Mouse (Mus musculus) midbrain, embryonic 15.5 days (tissue): ENCODE data around the gene Ercc1. TPM values are rescaled to one million over a fixed set of nuclear protein-coding genes. Genes with fewer than 3 reads are reported as not detected.

Source experiments
- ATAC-seq: fragments of 200-750 bp; cut with Nextera tagmentation; replicated peaks from 2 replicates; pipeline ENCODE4 v1.8.0; 2017; ENCODE audit warnings: moderate TSS enrichment
- H3K27ac ChIP-seq: fragments of 300-500 bp; sonication (generic); 2 replicates; pipeline ENCODE4 v1.5.1; 2015; ENCODE audit warnings: mild to moderate bottlenecking, inconsistent platforms
- H3K27me3 ChIP-seq: fragments of 300-500 bp; sonication (generic); replicated peaks from 2 replicates; pipeline ENCODE4 v1.6.1; 2015; ENCODE audit warnings: inconsistent platforms
- H3K36me3 ChIP-seq: fragments of 300-500 bp; sonication (generic); replicated peaks from 2 replicates; pipeline ENCODE4 v1.6.1; 2015; ENCODE audit warnings: inconsistent platforms
- H3K4me1 ChIP-seq: fragments of 300-500 bp; sonication (generic); 2 replicates; pipeline ENCODE4 v1.6.1; 2015; ENCODE audit warnings: inconsistent platforms
- H3K4me2 ChIP-seq: fragments of 300-500 bp; sonication (generic); 2 replicates; pipeline ENCODE4 v1.6.1; 2015; ENCODE audit warnings: inconsistent platforms, mild to moderate bottlenecking, moderate library complexity
- H3K4me3 ChIP-seq: fragments of 300-500 bp; sonication (generic); 2 replicates; pipeline ENCODE4 v1.5.1; 2015; ENCODE audit warnings: mild to moderate bottlenecking, inconsistent platforms
- H3K9ac ChIP-seq: fragments of 300-500 bp; sonication (generic); 2 replicates; pipeline ENCODE4 v1.6.1; 2015; ENCODE audit warnings: mild to moderate bottlenecking, inconsistent platforms
- H3K9me3 ChIP-seq: fragments of 300-500 bp; sonication (generic); 2 replicates; pipeline ENCODE4 v1.6.1; 2016; ENCODE audit warnings: inconsistent platforms
- WGBS: fragments of 180-500 bp; shearing (Covaris S2); methylation state at CpG from one replicate; pipeline ENCODE4 v1.1.7; 2015; ENCODE audit warnings: mixed read lengths; 5-methylcytosine and 5-hydroxymethylcytosine counted together
- polyA plus RNA-seq: library from polyadenylated mRNA; unstranded; fragments of >200 nt; fragmentation: Nextera tagmentation; extraction: Ambion mirVana; gene quantifications from 2 replicates; pipeline ENCODE4 v1.2.1, GENCODE M21; 2015

Gene Ercc1
- polyA plus RNA-seq, 1 experiment from 2014 or later: 83.3 TPM

GRCm38 (mm10) chr7:19314033-19314432 is 30.5 kb upstream of the Ercc1 start:
- Histone ChIP-seq H3K9ac (no peak overlapping the region), H3K9me3 (no peaks in the 10 kb centered on the region), H3K27me3 (peaks cover 21% of the 10 kb centered on the region), H3K4me3 (no peak overlapping the region), H3K4me2 (no peak overlapping the region), H3K36me3 (no peaks in the 10 kb centered on the region), H3K4me1 (peaks cover 14% of the 10 kb centered on the region), H3K27ac (no peak overlapping the region)
- ATAC-seq: no peak
- WGBS: 52% methylated on average over 5 of the region's 5 CpGs

- ATAC-seq: no peak
- no peaks in the 10 kb centered on the region for H3K9me3 ChIP-seq
- peaks cover 13% of the 10 kb centered on the region for H3K4me1 ChIP-seq
- H3K9ac ChIP-seq: no peak overlapping the region
- H3K36me3 ChIP-seq: no peaks in the 10 kb centered on the region
- H3K27ac ChIP-seq: no peak overlapping the region
- H3K4me3 ChIP-seq: no peak overlapping the region
- no peak overlapping the region for H3K4me2 ChIP-seq
- WGBS: 42% methylated on average over 14 of the region's 14 CpGs
- H3K27me3 ChIP-seq: peaks cover 15% of the 10 kb centered on the region
Observed at GRCm38 (mm10) chr7:19316451-19317161, 28.0 kb upstream of the Ercc1 start.

GRCm38 (mm10) chr7:19318201-19318600 is 26.4 kb upstream of the Ercc1 start:
- Histone ChIP-seq H3K36me3 (no peaks in the 10 kb centered on the region), H3K9me3 (no peaks in the 10 kb centered on the region), H3K27ac (no peak overlapping the region), H3K4me3 (no peak overlapping the region), H3K4me2 (no peak overlapping the region), H3K27me3 (peaks cover 5% of the 10 kb centered on the region; the same call in 1 of the 2 replicates), H3K4me1 (peaks cover 13% of the 10 kb centered on the region), H3K9ac (no peak overlapping the region)
- ATAC-seq: no peak
- WGBS: 80% methylated on average over 2 of the region's 2 CpGs

GRCm38 (mm10) chr7:19318676-19319075 is 25.9 kb upstream of the Ercc1 start:
- WGBS: 83% methylated on average over 7 of the region's 7 CpGs
- no peak for ATAC-seq

GRCm38 (mm10) chr7:19319458-19319857 is 25.1 kb upstream of the Ercc1 start:
- peak; percentile 85 for ATAC-seq
- Histone ChIP-seq H3K4me3 (peak overlapping the region; percentile 50), H3K9me3 (no peaks in the 10 kb centered on the region), H3K27me3 (peaks cover under 1% of the 10 kb centered on the region; the same call in 1 of the 2 replicates), H3K4me2 (peak overlapping the region; percentile 81), H3K9ac (peak overlapping the region; percentile 37), H3K27ac (peak overlapping the region; percentile 64), H3K36me3 (no peaks in the 10 kb centered on the region), H3K4me1 (peaks cover 13% of the 10 kb centered on the region)
- 14% methylated on average over 9 of the region's 9 CpGs for WGBS

More at GRCm38 (mm10) chr7:19318676-19319075, 25.9 kb upstream of the Ercc1 start:
- peaks cover 13% of the 10 kb centered on the region for H3K4me1 ChIP-seq
- no peak overlapping the region for H3K9ac ChIP-seq
- H3K36me3 ChIP-seq: no peaks in the 10 kb centered on the region
- no peak overlapping the region for H3K27ac ChIP-seq
- H3K4me3 ChIP-seq: no peak overlapping the region
- no peak overlapping the region for H3K4me2 ChIP-seq
- no peaks in the 10 kb centered on the region for H3K9me3 ChIP-seq
- peaks cover 3% of the 10 kb centered on the region; the same call in 1 of the 2 replicates for H3K27me3 ChIP-seq

DNA sequence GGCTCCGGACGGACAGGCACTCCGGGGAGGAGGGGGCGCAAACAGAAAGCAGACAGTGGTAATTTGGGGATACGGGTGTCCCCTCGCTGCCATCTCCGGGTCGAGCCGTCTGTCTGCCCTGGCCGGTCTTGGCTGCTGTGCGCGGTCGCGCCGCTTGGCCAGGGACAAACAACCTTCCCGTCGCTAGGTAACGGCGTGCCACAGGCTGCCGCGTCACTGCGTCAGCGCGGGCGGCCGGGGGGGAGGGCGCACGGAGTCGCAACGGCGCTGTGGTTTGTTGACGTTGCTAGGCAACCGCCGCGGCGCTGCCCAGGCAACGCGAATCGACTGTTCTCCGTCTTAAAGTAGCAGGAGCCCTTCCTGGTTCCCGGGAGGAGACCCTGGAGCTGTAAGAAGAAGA is 24.7 kb upstream of the Ercc1 start:
- Histone ChIP-seq H3K9me3 (no peaks in the 10 kb centered on the region), H3K4me1 (peaks cover 13% of the 10 kb centered on the region), H3K27ac (peak overlapping the region; percentile 64), H3K36me3 (no peaks in the 10 kb centered on the region), H3K4me2 (peak overlapping the region; percentile 81), H3K27me3 (no peaks in the 10 kb centered on the region; the same call in 1 of the 2 replicates), H3K9ac (peak overlapping the region; percentile 37), H3K4me3 (peak overlapping the region; percentile 50)
- WGBS: under 1% methylated on average over 41 of the region's 41 CpGs
- peak; percentile 95 for ATAC-seq

DNA sequence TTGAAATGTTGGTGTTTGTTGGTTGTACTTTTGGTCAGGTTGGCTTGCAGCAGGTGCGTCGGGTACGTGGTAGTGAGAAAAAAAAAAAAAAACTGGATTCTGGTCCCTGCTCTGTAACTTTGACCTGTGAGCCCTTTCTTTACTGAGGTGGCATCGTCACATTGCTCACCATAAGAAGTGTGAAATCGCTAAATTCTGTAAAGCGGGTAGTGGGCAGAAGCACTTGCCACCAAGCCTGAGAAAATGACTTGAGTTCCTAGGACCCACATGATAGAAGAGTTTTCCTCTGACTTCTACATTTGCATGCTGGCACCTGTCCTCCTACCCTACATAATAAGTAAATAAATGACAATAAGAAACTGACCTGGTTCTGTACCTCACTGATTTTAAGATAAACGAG is 23.9 kb upstream of the Ercc1 start:
- peak overlapping the region; percentile 12; the same call in 1 of the 2 replicates for H3K9ac ChIP-seq
- no peaks in the 10 kb centered on the region; the same call in 1 of the 2 replicates for H3K27me3 ChIP-seq
- WGBS: 52% methylated on average over 7 of the region's 7 CpGs
- no peaks in the 10 kb centered on the region for H3K9me3 ChIP-seq
- no peak for ATAC-seq
- H3K4me3 ChIP-seq: peak overlapping the region; percentile 50; the same call in 1 of the 2 replicates
- no peaks in the 10 kb centered on the region for H3K36me3 ChIP-seq
- H3K27ac ChIP-seq: no peak overlapping the region
- H3K4me1 ChIP-seq: peaks cover 13% of the 10 kb centered on the region
- peak overlapping the region; percentile 81 for H3K4me2 ChIP-seq

DNA sequence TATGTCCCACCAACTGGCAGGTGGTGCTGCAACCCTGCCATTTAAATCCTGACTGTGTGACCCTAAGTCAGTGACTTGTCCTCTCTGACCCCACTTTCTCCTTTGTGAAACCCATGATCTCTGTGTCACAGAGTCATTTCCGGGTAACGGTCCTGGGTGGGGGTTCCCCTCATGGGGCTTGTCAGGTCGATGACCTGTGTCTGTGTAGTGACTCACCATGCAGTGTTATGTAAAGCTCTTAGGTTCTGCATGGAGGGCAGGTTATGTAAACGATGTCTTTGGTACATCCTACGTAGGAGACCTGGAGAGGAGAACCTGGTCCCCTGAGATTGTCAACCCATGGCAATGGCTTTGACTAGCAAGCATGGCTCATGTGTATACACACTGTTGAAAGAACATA is 23.1 kb upstream of the Ercc1 start:
- WGBS: 70% methylated on average over 5 of the region's 5 CpGs
- H3K36me3 ChIP-seq: no peaks in the 10 kb centered on the region
- no peak for ATAC-seq
- H3K9ac ChIP-seq: no peak overlapping the region
- no peaks in the 10 kb centered on the region; the same call in 1 of the 2 replicates for H3K27me3 ChIP-seq
- no peaks in the 10 kb centered on the region for H3K9me3 ChIP-seq
- H3K27ac ChIP-seq: no peak overlapping the region
- no peak overlapping the region for H3K4me2 ChIP-seq
- peaks cover 16% of the 10 kb centered on the region for H3K4me1 ChIP-seq
- H3K4me3 ChIP-seq: no peak overlapping the region

- no peaks in the 10 kb centered on the region; the same call in 1 of the 2 replicates for H3K27me3 ChIP-seq
- no peak overlapping the region for H3K9ac ChIP-seq
- no peaks in the 10 kb centered on the region for H3K9me3 ChIP-seq
- no peak overlapping the region for H3K27ac ChIP-seq
- H3K4me2 ChIP-seq: no peak overlapping the region
- WGBS: 61% methylated on average over 9 of the region's 9 CpGs
- H3K4me1 ChIP-seq: peaks cover 26% of the 10 kb centered on the region
- H3K36me3 ChIP-seq: no peaks in the 10 kb centered on the region
- ATAC-seq: no peak
- no peak overlapping the region for H3K4me3 ChIP-seq
Observed at GRCm38 (mm10) chr7:19322489-19322888, 22.1 kb upstream of the Ercc1 start.

DNA sequence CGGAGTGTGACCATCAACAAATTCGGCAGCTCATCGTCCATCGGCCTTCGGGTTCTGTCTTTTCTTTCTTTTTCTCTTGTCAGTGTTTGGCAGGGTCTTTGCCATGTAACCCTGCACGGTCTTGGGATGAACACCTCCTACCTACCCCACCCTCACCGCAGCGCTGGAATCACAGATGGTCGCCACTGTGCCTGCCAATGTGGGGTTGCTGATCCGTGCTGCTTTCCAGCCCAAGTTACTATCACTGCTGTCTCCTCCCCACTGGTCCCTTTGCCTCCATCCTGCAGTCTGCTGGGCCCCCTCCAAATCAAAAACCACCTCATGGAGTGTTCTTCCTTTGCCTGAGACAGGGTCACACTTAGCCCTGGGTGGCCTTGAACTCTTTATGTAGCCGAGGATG is 20.4 kb upstream of the Ercc1 start:
- H3K27ac ChIP-seq: no peak overlapping the region
- H3K4me1 ChIP-seq: peaks cover 28% of the 10 kb centered on the region
- H3K9me3 ChIP-seq: no peaks in the 10 kb centered on the region
- H3K4me2 ChIP-seq: no peak overlapping the region
- no peaks in the 10 kb centered on the region for H3K36me3 ChIP-seq
- WGBS: 90% methylated on average over 11 of the region's 11 CpGs
- no peaks in the 10 kb centered on the region for H3K27me3 ChIP-seq
- no peak for ATAC-seq
- no peak overlapping the region for H3K9ac ChIP-seq
- no peak overlapping the region for H3K4me3 ChIP-seq

GRCm38 (mm10) chr7:19325262-19326199 is 19.0 kb upstream of the Ercc1 start:
- no peak overlapping the region for H3K27ac ChIP-seq

DNA sequence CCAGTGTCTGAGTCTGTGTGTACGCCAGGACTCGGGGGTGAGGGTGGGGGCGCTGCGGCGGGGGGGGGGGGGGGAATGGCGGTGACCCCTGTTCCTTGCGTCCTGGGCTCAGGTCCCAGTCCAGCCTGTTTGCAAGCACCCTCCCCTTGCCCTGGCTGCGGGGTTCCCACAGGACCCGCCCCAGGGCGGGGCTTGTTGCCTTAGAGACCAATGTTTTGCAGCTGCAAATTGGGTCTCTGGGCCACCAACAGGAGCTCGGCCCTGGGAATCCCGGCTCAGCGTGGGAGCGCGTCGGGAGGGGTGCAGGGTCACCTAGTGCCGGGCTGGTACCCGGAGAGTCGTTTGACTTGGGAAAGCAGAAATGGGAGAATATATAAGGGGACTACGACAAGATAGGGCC is 18.2 kb upstream of the Ercc1 start:
- H3K9ac ChIP-seq: no peak overlapping the region
- H3K27ac ChIP-seq: peak overlapping the region; percentile 50
- peak overlapping the region; percentile 37 for H3K4me3 ChIP-seq
- under 1% methylated on average over 19 of the region's 20 CpGs for WGBS
- ATAC-seq: 0 out of 2 replicates have a peak, but pooled peaks have one; percentile 13
- no peaks in the 10 kb centered on the region for H3K27me3 ChIP-seq
- peaks cover 16% of the 10 kb centered on the region for H3K4me1 ChIP-seq
- H3K4me2 ChIP-seq: peak overlapping the region; percentile 67
- H3K36me3 ChIP-seq: no peaks in the 10 kb centered on the region
- H3K9me3 ChIP-seq: no peaks in the 10 kb centered on the region

More at GRCm38 (mm10) chr7:19325262-19326199, 19.0 kb upstream of the Ercc1 start:
- no peak for ATAC-seq
- Histone ChIP-seq H3K27me3 (no peaks in the 10 kb centered on the region), H3K9me3 (no peaks in the 10 kb centered on the region), H3K4me2 (no peak overlapping the region), H3K4me1 (peaks cover 18% of the 10 kb centered on the region), H3K9ac (no peak overlapping the region), H3K4me3 (no peak overlapping the region), H3K36me3 (no peaks in the 10 kb centered on the region)
- 74% methylated on average over 21 of the region's 21 CpGs for WGBS
